Mouse (Mus musculus): ENCODE data around the gene Hrc.
"Not testable (repeated sequence)": the region's sequence is repeated elsewhere in the genome, so short reads cannot be mapped to it uniquely, and the experiment has no call there.

Gene Hrc

GRCm38 (mm10) chr7:45334605-45335004 lies 485 bp upstream of the Hrc start:
- no peak for DNase-seq

- DNase-seq: no peak
Measured at GRCm38 (mm10) chr7:45336319-45336718, 1.2 kb downstream of the Hrc start.

- no peak for DNase-seq
Measured at GRCm38 (mm10) chr7:45337469-45337868, 2.4 kb downstream of the Hrc start.

GRCm38 (mm10) chr7:45338161-45338911 lies 3.2 kb downstream of the Hrc start:
- DNase-seq: peak; percentile 69

- DNase-seq: peak; percentile 77
Measured at GRCm38 (mm10) chr7:45339410-45340065, 4.4 kb downstream of the Hrc start.

- no peak for DNase-seq
Measured at GRCm38 (mm10) chr7:45340066-45340442, 5.0 kb downstream of the Hrc start.

- DNase-seq: peak; percentile 65
Measured at GRCm38 (mm10) chr7:45340669-45341068, 5.6 kb downstream of the Hrc start.

GRCm38 (mm10) chr7:45341303-45341702 lies 6.2 kb downstream of the Hrc start:
- DNase-seq: peak; percentile 75

GRCm38 (mm10) chr7:45342081-45342480 lies 7.0 kb downstream of the Hrc start:
- no peak for DNase-seq

- no peak for DNase-seq
Measured at GRCm38 (mm10) chr7:45343543-45343942, 8.5 kb downstream of the Hrc start.

- no peak for DNase-seq
Measured at GRCm38 (mm10) chr7:45346905-45347304, 11.8 kb downstream of the Hrc start.

- DNase-seq: no peak
Measured at GRCm38 (mm10) chr7:45353041-45353440, 18.0 kb downstream of the Hrc start.

GRCm38 (mm10) chr7:45355318-45356020 lies 20.4 kb downstream of the Hrc start:
- DNase-seq: no peak

GRCm38 (mm10) chr7:45356087-45356486 lies 21.0 kb downstream of the Hrc start:
- no peak for DNase-seq

- DNase-seq: not testable (repeated sequence)
Measured at GRCm38 (mm10) chr7:45359081-45359480, 24.0 kb downstream of the Hrc start.

GRCm38 (mm10) chr7:45360404-45361125 lies 25.5 kb downstream of the Hrc start:
- DNase-seq: no peak

GRCm38 (mm10) chr7:45361243-45361804 lies 26.2 kb downstream of the Hrc start:
- DNase-seq: peak; percentile 80

- DNase-seq: peak; percentile 37
Measured at GRCm38 (mm10) chr7:45362801-45363200, 27.7 kb downstream of the Hrc start.

GRCm38 (mm10) chr7:45363983-45364382 lies 28.9 kb downstream of the Hrc start:
- DNase-seq: no peak

- peak; percentile 62 for DNase-seq
Measured at GRCm38 (mm10) chr7:45365742-45366651, 30.9 kb downstream of the Hrc start.

GRCm38 (mm10) chr7:45366652-45367019 lies 31.5 kb downstream of the Hrc start, which contains the start of gene Ppfia3:
Ppfia3 (minus strand) TSS chr7:45367019.
- no peak for DNase-seq

Measured in kidney, postnatal 14 days (tissue).